Mouse (Mus musculus) midbrain, postnatal 0 days (tissue): ENCODE data around the gene 4930426L09Rik. TPM values are rescaled to one million over a fixed set of nuclear protein-coding genes. Genes with fewer than 3 reads are reported as not detected.

Experiments used
- ATAC-seq: fragments of 200-750 bp; cut with Nextera tagmentation; 2 replicates; pipeline ENCODE4 v1.8.0; 2017; ENCODE audit warnings: moderate number of reproducible peaks, mild to moderate bottlenecking, moderate TSS enrichment, moderate library complexity; ENCODE audit not compliant: low FRiP score
- DNase-seq: peaks from one replicate; pipeline ENCODE4 v3.0.0-alpha.2; 2015; ENCODE audit warnings: low spot score
- H3K27ac ChIP-seq: fragments of 300-500 bp; sonication (generic); 2 replicates; pipeline ENCODE4 v1.5.1; 2014; ENCODE audit warnings: low read depth, mild to moderate bottlenecking, low read length, mixed read lengths
- H3K27me3 ChIP-seq: fragments of 300-500 bp; sonication (generic); 2 replicates; pipeline ENCODE4 v1.6.1; 2014; ENCODE audit warnings: low read length, control low read depth, mixed read lengths; ENCODE audit not compliant: insufficient read depth
- H3K36me3 ChIP-seq: fragments of 300-500 bp; sonication (generic); 2 replicates; pipeline ENCODE4 v1.6.1; 2014; ENCODE audit warnings: low read length, control low read depth, mixed read lengths; ENCODE audit not compliant: insufficient read depth
- H3K4me1 ChIP-seq: fragments of 300-500 bp; sonication (generic); 2 replicates; pipeline ENCODE4 v1.6.1; 2014; ENCODE audit warnings: mild to moderate bottlenecking, control low read depth, antibody characterized with exemption, low read length, mixed read lengths; ENCODE audit not compliant: insufficient read depth
- H3K4me2 ChIP-seq: fragments of 300-500 bp; sonication (generic); 2 replicates; pipeline ENCODE4 v1.6.1; 2014; ENCODE audit warnings: low read depth, mild to moderate bottlenecking, low read length, mixed read lengths; ENCODE audit not compliant: poor library complexity, severe bottlenecking
- H3K4me3 ChIP-seq: fragments of 300-500 bp; sonication (generic); 2 replicates; pipeline ENCODE4 v1.5.1; 2014; ENCODE audit warnings: low read depth, mild to moderate bottlenecking, low read length, moderate library complexity
- H3K9ac ChIP-seq: fragments of 300-500 bp; sonication (generic); replicated peaks from 2 replicates; pipeline ENCODE4 v1.6.1; 2014; ENCODE audit warnings: mild to moderate bottlenecking, low read length, moderate library complexity, mixed read lengths; ENCODE audit not compliant: poor library complexity, severe bottlenecking
- H3K9me3 ChIP-seq: fragments of 300-500 bp; sonication (generic); 2 replicates; pipeline ENCODE4 v1.6.1; 2016; ENCODE audit warnings: low read length, control low read depth
- CTCF ChIP-seq: IDR thresholded peaks from 2 replicates; pipeline ENCODE4 v1.5.1; 2016; ENCODE audit warnings: antibody characterized with exemption, mild to moderate bottlenecking
- WGBS: fragments of 180-500 bp; shearing (Covaris S2); extraction: QIAGEN DNeasy Blood & Tissue Kit; methylation state at CpG from one replicate; pipeline ENCODE4 v1.1.7; 2014; 5-methylcytosine and 5-hydroxymethylcytosine counted together
- polyA plus RNA-seq: library from polyadenylated mRNA; unstranded; fragments of >200 nt; fragmentation: Nextera tagmentation; extraction: Ambion mirVana; gene quantifications from 2 replicates; pipeline ENCODE4 v1.2.1, GENCODE M21; 2015
- total RNA-seq: library from RNA; depleted of rRNA; stranded (reverse); fragments of >200 nt; gene quantifications from 2 replicates; pipeline ENCODE4 v1.2.3, GENCODE M21; 2014

4930426L09Rik gene
- total and polyA plus RNA-seq, 2 experiments from 2014 or later = 0.41 to 1.1 TPM

DNA sequence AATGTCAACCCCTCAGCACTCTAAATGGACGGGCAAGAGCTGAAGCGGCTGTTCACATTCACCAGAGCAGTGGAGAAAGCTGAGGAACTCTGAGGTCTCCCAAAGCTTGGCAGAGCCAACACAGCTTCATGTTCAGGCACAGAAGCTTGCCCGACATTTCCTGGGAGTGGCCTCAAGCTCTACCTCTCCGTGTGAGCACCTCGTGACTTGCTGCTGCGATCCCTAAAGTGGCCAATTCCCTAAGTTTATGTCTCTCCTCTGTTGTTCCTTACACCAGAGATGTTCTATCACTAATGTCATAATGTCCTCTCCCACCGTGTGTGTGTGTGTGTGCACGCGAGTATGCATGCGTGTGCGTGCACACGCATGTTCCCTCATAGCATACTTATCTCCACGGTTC lies 42.5 kb upstream of the 4930426L09Rik start:
- WGBS = 93% methylated on average over 13 of the region's 13 CpGs
- no peak overlapping the region for H3K4me2 ChIP-seq
- H3K27me3 ChIP-seq = no peaks in the 10 kb centered on the region
- no peaks in the 10 kb centered on the region for H3K4me1 ChIP-seq
- H3K9ac ChIP-seq = no peak overlapping the region
- DNase-seq (no peak), ATAC-seq (no peak)
- H3K36me3 ChIP-seq = no peaks in the 10 kb centered on the region
- H3K4me3 ChIP-seq = no peak overlapping the region
- H3K27ac ChIP-seq = no peak overlapping the region
- TF ChIP-seq CTCF = no peak
- H3K9me3 ChIP-seq = no peaks in the 10 kb centered on the region

GRCm38 (mm10) chr2:18956424-18956823 lies 41.7 kb upstream of the 4930426L09Rik start:
- no peaks in the 10 kb centered on the region for H3K4me1 ChIP-seq
- no peak overlapping the region for H3K27ac ChIP-seq
- no peak for TF ChIP-seq CTCF
- no peaks in the 10 kb centered on the region for H3K27me3 ChIP-seq
- WGBS = 78% methylated on average over 3 of the region's 3 CpGs
- H3K9me3 ChIP-seq = no peaks in the 10 kb centered on the region
- no peak overlapping the region for H3K4me2 ChIP-seq
- DNase-seq (no peak), ATAC-seq (no peak)
- no peak overlapping the region for H3K9ac ChIP-seq
- no peaks in the 10 kb centered on the region for H3K36me3 ChIP-seq
- H3K4me3 ChIP-seq = no peak overlapping the region

DNA sequence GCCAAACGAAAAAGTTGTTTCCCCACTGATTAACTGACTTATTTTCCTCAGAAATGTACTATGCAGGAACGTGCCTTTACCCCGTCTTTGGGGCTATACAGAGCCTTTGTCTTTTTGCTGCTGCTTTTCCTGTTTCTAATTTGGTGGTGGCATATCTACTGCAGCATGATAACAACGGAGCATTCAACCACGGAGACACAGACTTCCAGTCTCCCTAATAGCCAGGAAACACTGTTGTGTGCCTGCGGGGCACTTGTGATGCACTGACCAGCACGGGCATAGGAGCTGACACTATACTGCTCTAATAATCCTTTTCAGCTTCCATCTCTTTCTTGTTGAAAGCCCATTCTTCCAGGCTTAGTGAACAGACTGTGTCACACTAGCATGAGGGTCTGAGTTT lies 41.2 kb upstream of the 4930426L09Rik start:
- TF ChIP-seq CTCF = no peak

GRCm38 (mm10) chr2:18957459-18957858 lies 40.7 kb upstream of the 4930426L09Rik start:
- ATAC-seq = no peak
- Histone ChIP-seq H3K9ac (no peak overlapping the region), H3K4me3 (no peak overlapping the region), H3K36me3 (no peaks in the 10 kb centered on the region), H3K27ac (no peak overlapping the region), H3K4me2 (no peak overlapping the region), H3K27me3 (no peaks in the 10 kb centered on the region), H3K4me1 (no peaks in the 10 kb centered on the region), H3K9me3 (no peaks in the 10 kb centered on the region)
- TF ChIP-seq CTCF = no peak
- WGBS = 96% methylated on average over 7 of the region's 7 CpGs
- no peak for DNase-seq

More for the DNA sequence above, 41.2 kb upstream of the 4930426L09Rik start:
- Histone ChIP-seq H3K36me3 (no peaks in the 10 kb centered on the region), H3K9me3 (no peaks in the 10 kb centered on the region), H3K4me3 (no peak overlapping the region), H3K4me1 (no peaks in the 10 kb centered on the region), H3K27me3 (no peaks in the 10 kb centered on the region), H3K4me2 (no peak overlapping the region), H3K9ac (no peak overlapping the region), H3K27ac (no peak overlapping the region)
- 49% methylated on average over 7 of the region's 7 CpGs for WGBS
- ATAC-seq (no peak), DNase-seq (no peak)

DNA sequence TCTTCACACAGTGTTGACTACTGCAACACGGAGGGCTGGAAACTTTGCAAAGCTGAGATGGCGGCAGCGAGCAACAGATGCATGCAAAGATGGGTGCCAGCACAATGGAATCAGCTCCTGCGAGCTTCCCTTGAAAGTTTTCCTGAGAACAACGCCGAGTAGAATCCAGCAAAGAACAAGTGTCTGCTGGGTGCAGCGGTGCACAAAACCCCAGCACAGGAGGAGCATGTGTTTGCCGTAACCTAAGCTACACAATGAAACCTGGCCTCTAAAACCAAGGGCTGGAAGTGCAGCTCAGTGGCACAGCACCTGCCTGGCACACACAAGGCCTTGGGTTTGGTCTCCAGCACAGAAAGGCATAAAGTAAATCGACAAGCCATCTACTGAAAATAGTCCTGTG lies 40.1 kb upstream of the 4930426L09Rik start:
- Histone ChIP-seq H3K9me3 (no peaks in the 10 kb centered on the region), H3K4me2 (no peak overlapping the region), H3K4me3 (no peak overlapping the region), H3K27ac (no peak overlapping the region), H3K27me3 (no peaks in the 10 kb centered on the region), H3K9ac (no peak overlapping the region), H3K36me3 (no peaks in the 10 kb centered on the region), H3K4me1 (no peaks in the 10 kb centered on the region)
- TF ChIP-seq CTCF = no peak
- WGBS = 78% methylated on average over 9 of the region's 9 CpGs
- no peak for ATAC-seq
- no peak for DNase-seq

DNA sequence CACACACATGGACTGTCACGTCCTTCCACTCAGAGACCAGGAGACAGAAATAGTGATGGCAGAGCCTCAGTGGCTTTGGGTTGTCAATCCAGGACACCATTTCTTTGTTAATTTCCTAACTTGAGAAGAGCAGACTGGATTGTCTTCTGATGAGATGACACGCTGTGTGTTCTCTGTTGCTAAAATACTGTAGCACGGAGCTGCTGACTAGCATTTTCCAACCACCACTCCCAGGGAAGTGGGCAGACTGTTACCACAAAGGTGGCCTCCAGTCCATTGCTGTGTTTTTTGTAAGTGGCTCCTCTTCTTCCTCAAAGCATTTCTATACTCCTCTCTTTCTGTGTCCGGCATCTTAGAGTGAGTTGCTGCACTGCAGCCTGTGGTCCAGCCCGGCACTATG lies 39.6 kb upstream of the 4930426L09Rik start:
- H3K27me3 ChIP-seq = no peaks in the 10 kb centered on the region
- no peak overlapping the region for H3K4me2 ChIP-seq
- DNase-seq = no peak
- H3K4me1 ChIP-seq = no peaks in the 10 kb centered on the region
- no peak for TF ChIP-seq CTCF
- WGBS = 87% methylated on average over 5 of the region's 5 CpGs
- no peak overlapping the region for H3K27ac ChIP-seq
- H3K4me3 ChIP-seq = no peak overlapping the region
- no peak for ATAC-seq
- no peaks in the 10 kb centered on the region for H3K36me3 ChIP-seq
- no peak overlapping the region for H3K9ac ChIP-seq
- no peaks in the 10 kb centered on the region for H3K9me3 ChIP-seq
